Mouse (Mus musculus) urinary bladder, postnatal 25 days (tissue): ENCODE measurements around the gene Wnt3a.
"Not testable (repeated sequence)": the region's sequence is repeated elsewhere in the genome, so short reads cannot be mapped to it uniquely, and the experiment has no call there.

Experiments used
- DNase-seq: peaks from one replicate; pipeline ENCODE4 v3.0.0; 2022; ENCODE audit warnings: low spot score

The Wnt3a gene

GRCm38 (mm10) chr11:59307422-59308163 is 17.0 kb upstream of the Wnt3a start:
- DNase-seq: peak; percentile 82

DNA sequence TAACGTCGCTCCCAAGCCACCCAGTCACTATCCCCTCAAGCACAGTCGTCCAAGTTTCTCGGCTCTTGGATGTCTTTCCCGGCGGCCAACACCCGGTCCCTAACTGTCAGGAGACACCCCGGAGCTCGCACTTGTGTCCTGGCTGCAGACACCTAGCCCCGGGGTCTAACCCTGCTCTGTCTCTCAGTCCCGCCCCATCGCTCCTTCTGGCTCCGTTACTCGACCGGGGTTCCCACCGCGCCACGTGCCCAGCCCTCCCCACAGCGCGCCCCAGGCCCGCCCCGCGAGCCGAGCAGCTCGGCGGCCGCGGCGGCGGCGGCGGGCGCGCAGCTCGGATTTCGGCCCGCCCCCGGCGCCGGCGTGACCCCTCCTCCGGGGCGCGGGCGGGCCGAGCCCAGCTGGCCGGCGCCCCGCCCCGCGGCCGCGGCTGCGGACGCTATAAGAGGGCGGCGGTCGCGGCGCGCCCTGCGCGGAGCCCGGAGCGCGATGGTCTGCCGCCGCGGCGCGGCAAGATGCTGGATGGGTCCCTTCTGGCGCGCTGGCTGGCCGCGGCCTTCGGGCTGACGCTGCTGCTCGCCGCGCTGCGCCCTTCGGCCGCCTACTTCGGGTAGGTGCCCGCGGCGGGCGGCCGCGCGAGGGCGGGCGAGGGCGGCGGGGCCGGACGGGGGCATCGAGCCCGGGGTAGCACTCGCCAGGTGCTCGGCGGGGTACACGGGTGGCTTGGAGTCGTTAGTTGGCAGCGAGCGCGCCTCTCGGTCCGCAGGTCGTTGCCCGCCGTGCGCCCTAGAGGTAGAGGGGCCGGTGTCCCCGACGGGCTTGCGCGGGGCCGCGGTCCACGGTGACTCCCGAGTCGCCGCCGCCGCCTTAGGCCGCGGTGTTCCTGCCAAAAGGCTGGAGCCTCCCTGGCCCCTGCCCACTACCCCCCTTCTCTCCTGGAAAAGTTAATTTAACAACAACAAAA is 16.2 kb upstream of the Wnt3a start, which contains the start of gene Wnt9a:
Gene Wnt9a, plus strand, starts transcription at position 468 of the 961 bp plus-strand sequence.
- peak; percentile 73 for DNase-seq

DNA sequence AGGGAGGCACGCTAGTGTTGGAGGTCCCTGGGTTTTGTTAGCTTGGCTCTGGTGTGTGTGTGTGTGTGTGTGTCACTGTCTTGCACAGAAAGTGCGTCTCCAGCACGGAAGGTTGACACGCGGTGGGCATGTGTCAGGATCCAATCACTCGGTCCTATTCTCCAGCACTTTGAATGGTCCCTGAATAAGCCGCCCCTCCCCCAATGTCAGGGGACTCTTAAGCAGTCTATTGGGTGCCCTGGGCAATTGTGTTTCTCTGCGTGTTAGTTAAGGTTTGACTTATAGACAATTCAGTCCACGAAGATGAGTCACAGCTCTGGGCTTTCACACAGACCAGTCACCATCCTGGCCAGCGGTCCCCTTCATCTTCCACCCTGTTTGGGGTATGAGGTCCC is 15.3 kb upstream of the Wnt3a start:
- no peak for DNase-seq

DNA sequence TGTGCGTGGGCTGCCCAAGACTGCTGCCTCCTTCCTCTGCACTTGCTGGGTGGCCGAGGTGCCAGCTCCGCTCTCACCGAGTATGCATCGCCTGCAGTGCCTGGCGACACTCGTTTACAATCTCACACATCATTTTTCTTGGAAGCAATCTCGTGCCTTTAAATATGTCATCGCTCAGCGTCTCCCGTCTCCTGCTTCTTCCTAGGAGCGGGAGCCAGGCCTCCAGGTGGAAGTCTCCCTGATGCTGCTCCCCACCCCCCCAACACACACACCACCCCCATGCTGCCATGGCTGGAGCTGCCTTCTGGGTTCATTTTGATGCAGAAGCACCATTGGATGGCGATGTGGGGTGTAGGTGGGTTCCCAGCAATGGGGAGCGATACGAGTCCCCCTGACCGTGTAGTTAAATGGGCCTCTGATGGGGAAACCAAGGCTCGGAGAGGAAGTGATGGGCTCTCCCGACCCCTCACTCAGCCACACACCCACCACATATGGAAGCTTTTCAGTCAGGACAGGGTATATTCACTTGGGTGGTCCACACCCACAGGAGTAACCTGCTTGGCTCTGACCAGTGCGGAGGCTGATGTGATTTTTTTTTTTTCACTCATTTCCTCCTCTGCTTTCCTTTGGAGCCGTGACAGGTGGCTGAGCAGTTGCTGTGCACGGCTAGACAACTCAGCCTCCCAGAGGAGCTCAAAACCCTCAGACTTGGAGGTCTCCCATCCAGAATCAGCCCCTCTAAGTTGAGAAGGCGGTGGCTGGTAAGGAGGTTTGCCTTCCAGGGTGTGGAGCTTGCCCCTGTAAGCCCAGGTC is 14.7 kb upstream of the Wnt3a start:
- no peak for DNase-seq

DNA sequence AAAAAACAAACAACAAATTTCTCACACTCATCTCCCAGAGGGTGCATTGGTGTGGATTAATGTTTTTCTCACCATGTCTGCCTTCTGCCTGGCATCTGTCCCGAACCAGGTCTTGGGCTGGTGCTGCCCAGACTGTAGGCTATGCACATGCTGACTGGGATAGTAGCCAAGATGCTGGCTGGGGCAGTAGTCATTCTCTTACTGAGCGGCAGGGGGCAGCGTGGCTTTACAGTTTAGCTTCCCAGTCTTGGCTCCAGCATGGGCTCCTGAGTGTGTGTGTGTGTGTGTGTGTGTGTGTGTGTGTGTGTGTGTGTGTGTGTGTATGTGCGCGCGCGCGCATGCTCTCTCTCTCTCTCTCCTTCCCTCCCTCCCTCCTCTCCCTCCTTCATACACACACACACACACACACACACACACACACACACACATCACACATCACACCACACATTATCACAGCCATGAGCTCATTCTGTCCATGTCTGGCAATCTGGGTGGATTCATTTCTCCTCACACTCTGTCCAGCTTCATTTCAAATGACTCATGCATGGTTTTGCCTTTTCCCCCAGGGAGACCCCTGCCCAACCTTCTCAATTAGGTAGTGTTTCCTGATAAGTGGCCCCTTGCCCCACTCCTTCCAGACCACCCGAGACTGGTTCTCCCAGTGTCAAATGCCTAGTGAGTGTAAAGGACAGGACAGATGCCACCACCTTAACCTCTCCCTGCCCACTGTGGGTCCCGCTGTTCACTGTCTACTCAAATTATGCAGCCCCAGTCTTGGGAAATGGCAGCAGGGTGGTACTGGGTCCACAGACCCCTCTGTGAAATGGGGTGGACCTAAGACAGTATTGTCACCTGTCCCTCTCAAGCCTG is 12.4 kb upstream of the Wnt3a start:
- DNase-seq: peak; percentile 78

- DNase-seq: not testable (repeated sequence)
These were observed 10.5 kb upstream of the Wnt3a start for GRCm38 (mm10) chr11:59301053-59301452.

DNA sequence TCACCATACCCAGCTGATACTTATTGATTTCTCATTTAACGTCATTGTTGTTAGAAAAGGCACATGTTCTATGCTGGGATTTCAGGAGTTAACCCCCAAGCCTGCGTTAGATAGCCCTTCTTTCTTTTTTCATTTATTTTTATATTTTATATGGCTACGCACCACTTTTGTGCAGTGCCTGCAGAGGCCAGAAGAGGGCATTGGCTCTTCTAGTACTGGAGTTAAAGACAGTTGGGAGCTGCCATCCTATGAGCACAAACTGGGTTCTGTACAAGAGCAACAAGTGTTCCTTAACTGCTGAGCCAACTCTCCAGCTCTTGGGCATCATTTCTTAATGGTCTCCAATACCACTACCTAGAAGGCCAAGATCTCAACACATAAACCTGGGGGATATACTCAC is 9.6 kb upstream of the Wnt3a start:
- DNase-seq: peak; percentile 24

GRCm38 (mm10) chr11:59297941-59298340 is 7.4 kb upstream of the Wnt3a start:
- peak; percentile 32 for DNase-seq

DNA sequence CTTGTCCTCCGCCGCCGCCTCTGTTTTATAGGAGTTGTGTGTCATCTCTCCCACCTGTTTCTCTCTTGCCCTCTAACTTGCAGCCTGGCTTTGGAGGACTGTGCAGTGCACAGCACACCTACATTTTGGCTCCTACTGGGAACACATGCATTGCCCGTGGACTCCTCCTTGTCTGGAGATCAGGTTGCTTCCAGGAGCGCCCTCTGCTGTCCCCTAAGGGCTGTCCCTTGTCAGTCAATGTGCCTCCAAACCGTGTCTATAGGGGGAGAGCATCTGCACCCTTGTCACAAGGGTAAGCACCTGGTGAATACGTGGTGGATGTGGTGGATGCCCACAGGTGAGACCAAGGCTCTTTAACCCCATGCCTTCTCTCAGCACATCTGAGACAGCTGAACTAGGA is 3.1 kb upstream of the Wnt3a start:
- DNase-seq: peak; percentile 53

- DNase-seq: peak; percentile 21
These were observed 846 bp downstream of the Wnt3a start for GRCm38 (mm10) chr11:59289706-59290105.

- DNase-seq: peak; percentile 29
These were observed 6.4 kb downstream of the Wnt3a start for GRCm38 (mm10) chr11:59284146-59284545.

DNA sequence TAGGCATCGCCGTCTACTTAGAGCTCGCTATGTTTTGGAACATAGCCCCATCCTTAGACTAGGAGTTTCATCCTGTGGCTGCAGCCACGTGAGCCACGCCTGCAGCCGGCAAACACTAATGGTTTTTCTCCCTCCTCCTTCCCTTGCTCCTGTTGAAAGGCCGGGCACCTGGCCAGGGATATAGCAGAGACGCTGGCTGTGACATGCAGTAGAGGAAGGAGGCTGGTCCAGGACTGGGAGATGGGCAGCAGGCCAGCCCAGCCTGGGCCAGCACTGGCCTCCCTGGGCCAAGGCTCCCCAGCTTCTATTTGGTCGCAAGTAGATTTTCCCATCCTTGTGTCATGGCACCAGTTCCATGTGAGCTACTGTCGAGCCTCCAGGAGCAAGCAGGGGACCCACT is 7.6 kb downstream of the Wnt3a start:
- DNase-seq: peak; percentile 39

GRCm38 (mm10) chr11:59282111-59282510 is 8.4 kb downstream of the Wnt3a start:
- no peak for DNase-seq

DNA sequence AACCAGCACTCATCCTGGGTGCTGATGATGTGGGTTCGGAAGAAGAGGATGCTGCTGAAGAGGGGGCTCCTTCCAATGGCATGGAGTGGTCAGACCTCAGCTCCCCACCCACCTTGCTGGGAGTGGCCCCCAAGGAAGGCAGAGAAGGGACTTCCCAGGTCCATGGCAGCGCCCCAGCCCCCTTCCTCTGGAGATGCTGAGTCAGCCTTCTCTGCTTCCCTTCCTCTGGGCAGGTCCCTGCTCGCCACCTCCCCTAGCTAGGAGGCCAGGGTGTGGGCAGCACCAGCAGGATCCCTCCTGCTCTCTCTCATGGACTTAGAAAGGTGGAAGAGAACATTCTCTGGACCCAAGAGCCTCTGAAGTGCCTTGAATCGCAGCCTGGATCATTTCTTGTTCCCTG is 12.5 kb downstream of the Wnt3a start:
- no peak for DNase-seq

DNA sequence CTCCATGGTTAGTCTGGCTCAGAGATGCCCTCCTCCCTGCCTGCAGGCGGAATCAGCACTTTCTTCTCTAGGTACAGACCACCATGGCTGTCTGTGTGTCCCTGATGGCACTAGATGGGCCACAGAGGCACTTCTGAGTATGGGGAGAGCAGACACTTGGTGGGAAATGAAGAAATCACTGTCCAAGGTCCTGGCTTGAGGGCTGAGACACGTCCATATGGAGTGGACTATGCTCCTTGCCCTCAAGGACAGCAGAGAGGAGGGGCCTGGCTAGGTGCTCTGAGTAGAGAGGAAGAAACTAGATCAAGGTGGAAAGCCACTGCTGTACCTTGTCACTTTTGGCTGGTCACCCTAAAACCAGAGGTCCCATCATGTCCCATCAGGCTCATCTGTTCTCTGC is 13.7 kb downstream of the Wnt3a start:
- no peak for DNase-seq

GRCm38 (mm10) chr11:59274184-59274583 is 16.4 kb downstream of the Wnt3a start:
- no peak for DNase-seq

DNA sequence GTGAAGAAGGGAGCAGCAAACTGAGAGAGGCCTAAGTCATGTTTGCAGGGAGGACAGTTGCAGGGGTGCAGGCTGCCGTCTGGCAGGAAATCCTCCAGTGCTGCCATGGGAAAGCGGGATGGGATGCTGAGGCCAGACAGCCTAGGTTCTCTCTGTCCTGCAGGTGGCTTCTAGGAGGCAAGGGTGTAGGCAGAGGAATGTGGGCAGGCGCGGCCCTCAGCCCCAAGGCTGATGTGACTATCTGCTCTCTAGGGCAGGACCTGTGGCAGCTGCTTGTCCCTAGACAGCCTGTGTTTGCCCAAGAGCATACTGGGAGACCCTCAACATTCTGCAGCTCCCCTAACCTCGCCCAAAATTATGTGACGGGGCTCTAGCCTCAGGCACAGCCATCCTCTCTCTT is 23.8 kb downstream of the Wnt3a start:
- no peak for DNase-seq

- DNase-seq: no peak
These were observed 25.3 kb downstream of the Wnt3a start for GRCm38 (mm10) chr11:59265154-59265813.

- no peak for DNase-seq
These were observed 26.0 kb downstream of the Wnt3a start for GRCm38 (mm10) chr11:59264593-59264992.

GRCm38 (mm10) chr11:59263870-59264563 is 26.5 kb downstream of the Wnt3a start:
- peak; percentile 19 for DNase-seq
